Mouse (Mus musculus): ENCODE measurements around the gene Spns3. TPM values are rescaled to one million over a fixed set of nuclear protein-coding genes. Genes with fewer than 3 reads are reported as not detected.
"Not testable (repeated sequence)": the region's sequence is repeated elsewhere in the genome, so short reads cannot be mapped to it uniquely, and the experiment has no call there.

The Spns3 gene
- total RNA-seq, 2 experiments from 2014 or later: 0.16 TPM; not detected in 1

GRCm38 (mm10) chr11:72560661-72561060 is 10.4 kb upstream of the Spns3 start:
- intact Hi-C loops (cut with DNase I): no loop called here
- no peak for DNase-seq

GRCm38 (mm10) chr11:72558155-72558554 is 7.8 kb upstream of the Spns3 start:
- no peak for DNase-seq
- intact Hi-C loops (cut with DNase I): no loop called here

- intact Hi-C loops (cut with DNase I): no loop called here
- no peak for DNase-seq
These were observed 6.6 kb upstream of the Spns3 start for GRCm38 (mm10) chr11:72556953-72557352.

GRCm38 (mm10) chr11:72556470-72556869 is 6.2 kb upstream of the Spns3 start:
- no peak for DNase-seq

GRCm38 (mm10) chr11:72551531-72552105 is 1.3 kb upstream of the Spns3 start:
- intact Hi-C loops (cut with DNase I): no loop called here
- no peak for DNase-seq

More at GRCm38 (mm10) chr11:72556470-72556869, 6.2 kb upstream of the Spns3 start:
- intact Hi-C loops (cut with DNase I): no loop called here

- intact Hi-C loops (cut with DNase I): no loop called here
- no peak for DNase-seq
These were observed 3.1 kb downstream of the Spns3 start for GRCm38 (mm10) chr11:72547181-72547580.

- intact Hi-C loops (cut with DNase I): no loop called here
These were observed 5.6 kb downstream of the Spns3 start for GRCm38 (mm10) chr11:72544716-72545115.

GRCm38 (mm10) chr11:72543692-72544091 is 6.6 kb downstream of the Spns3 start:
- intact Hi-C loops (cut with DNase I); DNase-seq: not testable (repeated sequence)

More at GRCm38 (mm10) chr11:72544716-72545115, 5.6 kb downstream of the Spns3 start:
- no peak for DNase-seq

GRCm38 (mm10) chr11:72542586-72542985 is 7.7 kb downstream of the Spns3 start:
- intact Hi-C loops (cut with DNase I): no loop called here
- no peak for DNase-seq

GRCm38 (mm10) chr11:72541928-72542327 is 8.4 kb downstream of the Spns3 start:
- no peak for DNase-seq
- intact Hi-C loops (cut with DNase I): no loop called here

GRCm38 (mm10) chr11:72540437-72540836 is 9.9 kb downstream of the Spns3 start:
- intact Hi-C loops (cut with DNase I): no loop called here
- peak in 1 of 2 experiments; percentile 37 for DNase-seq

- intact Hi-C loops (cut with DNase I): no loop called here
- DNase-seq: no peak
These were observed 11.5 kb downstream of the Spns3 start for GRCm38 (mm10) chr11:72538811-72539210.

GRCm38 (mm10) chr11:72538037-72538755 is 12.1 kb downstream of the Spns3 start:
- intact Hi-C loops (cut with DNase I): no loop called here
- peak; percentile 61 to 63 for DNase-seq

- intact Hi-C loops (cut with DNase I): no loop called here
- DNase-seq: no peak
These were observed 12.8 kb downstream of the Spns3 start for GRCm38 (mm10) chr11:72537503-72537902.

GRCm38 (mm10) chr11:72535519-72535918 is 14.8 kb downstream of the Spns3 start:
- intact Hi-C loops (cut with DNase I): no loop called here
- no peak for DNase-seq

GRCm38 (mm10) chr11:72532890-72533289 is 17.4 kb downstream of the Spns3 start:
- DNase-seq: no peak
- intact Hi-C loops (cut with DNase I): loop anchor here (5.0 kb wide), 1 partner anchor 41 kb away; no protein-coding TSS in a partner anchor

GRCm38 (mm10) chr11:72531632-72532031 is 18.7 kb downstream of the Spns3 start:
- intact Hi-C loops (cut with DNase I): loop anchor here (5.0 kb wide), 1 partner anchor 39 kb away; no protein-coding TSS in a partner anchor

GRCm38 (mm10) chr11:72531144-72531543 is 19.2 kb downstream of the Spns3 start:
- intact Hi-C loops (cut with DNase I): loop anchor here (5.0 kb wide), 1 partner anchor 39 kb away; no protein-coding TSS in a partner anchor

More at GRCm38 (mm10) chr11:72531632-72532031, 18.7 kb downstream of the Spns3 start:
- DNase-seq: no peak

GRCm38 (mm10) chr11:72526190-72526589 is 24.1 kb downstream of the Spns3 start:
- intact Hi-C loops (cut with DNase I): no loop called here
- DNase-seq: peak; percentile 23 to 39

More at GRCm38 (mm10) chr11:72531144-72531543, 19.2 kb downstream of the Spns3 start:
- DNase-seq: no peak

GRCm38 (mm10) chr11:72523711-72524110 is 26.6 kb downstream of the Spns3 start:
- DNase-seq: no peak
- intact Hi-C loops (cut with DNase I): no loop called here

GRCm38 (mm10) chr11:72522616-72523041 is 27.7 kb downstream of the Spns3 start:
- intact Hi-C loops (cut with DNase I): no loop called here
- peak; percentile 67 to 73 for DNase-seq
